Mouse (Mus musculus) cerebellum, adult 2 months (tissue): ENCODE data around the gene Sbf2. TPM values are rescaled to one million over a fixed set of nuclear protein-coding genes. Genes with fewer than 3 reads are reported as not detected.
"Not testable (repeated sequence)": the region's sequence is repeated elsewhere in the genome, so short reads cannot be mapped to it uniquely, and the experiment has no call there.

Experiments used
- DNase-seq, 2 experiments: peaks; one replicate each; pipeline ENCODE4 v3.0.0; 2021
- H3K27ac ChIP-seq: fragments of 200-500 bp; 2 replicates; pipeline ENCODE4 v1.5.1; 2012; ENCODE audit warnings: low read length, control low read depth, inconsistent platforms; ENCODE audit not compliant: insufficient read depth
- H3K27me3 ChIP-seq: fragments of 200-500 bp; 2 replicates; pipeline ENCODE4 v1.6.1; 2012; ENCODE audit warnings: inconsistent platforms, mild to moderate bottlenecking, low read length, moderate library complexity; ENCODE audit not compliant: control insufficient read depth, insufficient read depth
- H3K4me1 ChIP-seq: fragments of 200-500 bp; 2 replicates; pipeline ENCODE4 v1.6.1; 2011; ENCODE audit warnings: low read length; ENCODE audit not compliant: control insufficient read depth, insufficient read depth
- H3K4me3 ChIP-seq: fragments of 200-500 bp; replicated peaks from 2 replicates; pipeline ENCODE3; 2011; ENCODE audit warnings: mild to moderate bottlenecking, low read depth, low read length, control low read depth; ENCODE audit not compliant: insufficient read depth
- CTCF ChIP-seq: fragments of 200-500 bp; IDR thresholded peaks from 2 replicates; pipeline ENCODE4 v1.5.1; 2011; ENCODE audit warnings: low read depth, mild to moderate bottlenecking, control low read depth, low read length, moderate library complexity, borderline replicate concordance; ENCODE audit not compliant: insufficient read depth
- POLR2A ChIP-seq: fragments of 200-500 bp; IDR thresholded peaks from 2 replicates; pipeline ENCODE4 v1.6.1; 2011; ENCODE audit warnings: low read length, control low read depth, borderline replicate concordance; ENCODE audit not compliant: insufficient read depth
- WGBS: fragments of 180-500 bp; shearing (Covaris S2); methylation state at CpG from one replicate; pipeline ENCODE4 v1.1.7; 2018; 5-methylcytosine and 5-hydroxymethylcytosine counted together
- polyA plus RNA-seq: library from polyadenylated mRNA; depleted of rRNA; stranded (reverse); fragments of >200 nt; gene quantifications from 2 replicates; pipeline ENCODE4 v1.2.3, GENCODE M21; 2012

The Sbf2 gene
- polyA plus RNA-seq, 1 experiment: 34.7 TPM

- 52% methylated on average over 6 of the region's 6 CpGs for WGBS
- no peak for DNase-seq
Observed at GRCm38 (mm10) chr7:110392576-110392975, 222.1 kb downstream of the Sbf2 start.

GRCm38 (mm10) chr7:110391632-110392031, 223.1 kb downstream of the Sbf2 start:
- no peak for DNase-seq
- WGBS: 88% methylated on average over 2 of the region's 2 CpGs
- no peaks in the 10 kb centered on the region for H3K4me1 ChIP-seq
- H3K27me3 ChIP-seq: no peaks in the 10 kb centered on the region
- H3K4me3 ChIP-seq: no peak overlapping the region
- no peak for TF ChIP-seq CTCF
- no peak for TF ChIP-seq POLR2A
- no peak overlapping the region for H3K27ac ChIP-seq

More at GRCm38 (mm10) chr7:110392576-110392975, 222.1 kb downstream of the Sbf2 start:
- Histone ChIP-seq H3K27ac (no peak overlapping the region), H3K4me3 (no peak overlapping the region), H3K4me1 (no peaks in the 10 kb centered on the region), H3K27me3 (no peaks in the 10 kb centered on the region)
- TF ChIP-seq CTCF: no peak
- TF ChIP-seq POLR2A: no peak

- H3K27me3 ChIP-seq, H3K4me3 ChIP-seq, H3K4me1 ChIP-seq, H3K27ac ChIP-seq, DNase-seq: not testable (repeated sequence)
- WGBS: 77% methylated on average over 2 of the region's 2 CpGs
Observed at GRCm38 (mm10) chr7:110388889-110389288, 225.8 kb downstream of the Sbf2 start.

GRCm38 (mm10) chr7:110387565-110387964, 227.2 kb downstream of the Sbf2 start:
- 60% methylated on average over 2 of the region's 2 CpGs for WGBS
- H3K4me1 ChIP-seq: no peaks in the 10 kb centered on the region
- no peak overlapping the region for H3K27ac ChIP-seq
- DNase-seq: no peak
- H3K27me3 ChIP-seq: no peaks in the 10 kb centered on the region
- no peak overlapping the region for H3K4me3 ChIP-seq
- TF ChIP-seq CTCF: no peak
- no peak for TF ChIP-seq POLR2A

- 94% methylated on average over 1 of the region's 1 CpGs for whole genome bisulfite sequencing
- DNase-seq: no peak
- no peak for TF ChIP-seq CTCF
- no peak for TF ChIP-seq POLR2A
- H3K4me3 ChIP-seq: no peak overlapping the region
- no peaks in the 10 kb centered on the region for H3K4me1 ChIP-seq
- no peaks in the 10 kb centered on the region for H3K27me3 ChIP-seq
- H3K27ac ChIP-seq: no peak overlapping the region
Observed at GRCm38 (mm10) chr7:110385482-110385881, 229.2 kb downstream of the Sbf2 start.

GRCm38 (mm10) chr7:110384343-110384742, 230.4 kb downstream of the Sbf2 start:
- DNase-seq: no peak
- Histone ChIP-seq H3K4me3 (no peak overlapping the region), H3K27ac (no peak overlapping the region), H3K4me1 (no peaks in the 10 kb centered on the region), H3K27me3 (no peaks in the 10 kb centered on the region)
- TF ChIP-seq CTCF (no peak), POLR2A (no peak)

- no peak overlapping the region for H3K4me3 ChIP-seq
- WGBS: 87% methylated on average over 3 of the region's 3 CpGs
- H3K4me1 ChIP-seq: no peaks in the 10 kb centered on the region
- H3K27ac ChIP-seq: no peak overlapping the region
- no peak for TF ChIP-seq POLR2A
- no peak for TF ChIP-seq CTCF
- DNase-seq: no peak
- H3K27me3 ChIP-seq: no peaks in the 10 kb centered on the region
Observed at GRCm38 (mm10) chr7:110381625-110382024, 233.1 kb downstream of the Sbf2 start.

GRCm38 (mm10) chr7:110379335-110379914, 235.3 kb downstream of the Sbf2 start:
- H3K27ac ChIP-seq: no peak overlapping the region
- DNase-seq: no peak

GRCm38 (mm10) chr7:110372529-110372928, 242.2 kb downstream of the Sbf2 start:
- H3K4me3 ChIP-seq: no peak overlapping the region
- TF ChIP-seq CTCF (no peak), POLR2A (no peak)
- 84% methylated on average over 4 of the region's 4 CpGs for WGBS

More at GRCm38 (mm10) chr7:110379335-110379914, 235.3 kb downstream of the Sbf2 start:
- H3K4me1 ChIP-seq: no peaks in the 10 kb centered on the region
- TF ChIP-seq CTCF: no peak
- TF ChIP-seq POLR2A: no peak
- no peaks in the 10 kb centered on the region for H3K27me3 ChIP-seq
- no peak overlapping the region for H3K4me3 ChIP-seq
- WGBS: 72% methylated on average over 10 of the region's 10 CpGs

More at GRCm38 (mm10) chr7:110372529-110372928, 242.2 kb downstream of the Sbf2 start:
- Histone ChIP-seq H3K27me3 (no peaks in the 10 kb centered on the region), H3K27ac (no peak overlapping the region), H3K4me1 (no peaks in the 10 kb centered on the region)
- no peak for DNase-seq
